Mouse (Mus musculus): ENCODE data around the gene Stx12. TPM values are rescaled to one million over a fixed set of nuclear protein-coding genes. Genes with fewer than 3 reads are reported as not detected.

Stx12 gene
- polyA plus RNA-seq, 1 experiment from 2014 or later, result 99.2 TPM

DNA sequence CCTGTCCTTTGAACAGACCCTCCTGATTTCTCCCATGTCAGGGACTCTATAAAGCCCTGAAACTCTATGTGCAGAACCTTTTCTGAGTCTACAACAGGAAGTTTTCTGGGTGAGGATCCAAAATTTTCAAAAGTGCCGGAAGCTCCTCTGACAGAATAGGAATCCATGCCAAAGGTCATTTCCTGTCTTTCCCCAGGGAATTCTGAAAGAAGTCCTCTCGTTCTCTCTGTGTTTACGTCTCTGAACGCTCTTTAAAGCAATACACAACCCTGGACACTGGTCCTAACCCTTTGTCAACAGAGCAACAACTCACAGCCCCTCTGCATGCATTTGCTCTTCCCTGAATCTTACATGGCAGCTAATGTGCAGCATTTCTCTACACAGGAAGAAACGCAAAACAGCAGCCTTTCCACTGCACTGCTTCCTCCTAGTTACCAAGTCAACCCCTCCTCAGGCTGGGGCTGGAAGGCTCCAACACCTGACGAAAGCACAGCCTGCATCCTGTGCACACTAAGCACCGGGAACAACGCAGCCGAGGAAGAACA is 20.5 kb upstream of the Stx12 start:
- no peak for ATAC-seq (ENCODE audit: low FRiP score, low read depth)
- H3K9me3 ChIP-seq, result no peaks in the 10 kb centered on the region
- H3K27ac ChIP-seq (replicated peaks), result no peak overlapping the region
- no peaks in the 10 kb centered on the region for H3K4me1 ChIP-seq
- H3K27me3 ChIP-seq, result no peaks in the 10 kb centered on the region
- H3K4me3 ChIP-seq, result no peak overlapping the region
- H3K36me3 ChIP-seq, result peaks cover 67% of the 10 kb centered on the region
- no peak overlapping the region for H3K4me2 ChIP-seq (replicated peaks)
- 85% methylated on average over 9 of the region's 9 CpGs for WGBS
- no peak overlapping the region for H3K9ac ChIP-seq (replicated peaks)

DNA sequence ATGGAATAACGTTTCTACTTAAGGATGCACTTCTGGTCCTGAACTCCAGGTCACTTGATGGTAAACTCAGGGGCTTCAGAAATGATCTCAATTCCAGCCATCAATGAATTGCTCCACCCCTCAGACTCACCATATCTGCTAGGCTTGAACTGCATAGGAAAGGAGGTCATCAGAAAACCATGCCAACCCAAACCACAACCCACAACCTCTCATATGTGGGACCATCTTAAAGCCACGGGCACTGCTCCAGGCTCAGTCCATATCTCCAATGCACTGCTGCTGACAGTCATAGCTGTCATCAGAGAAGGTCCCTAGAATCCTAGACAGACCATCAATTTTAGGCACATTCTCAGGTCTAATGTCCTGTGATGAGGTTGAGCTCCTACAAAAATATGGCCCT is 19.8 kb upstream of the Stx12 start:
- H3K4me1 ChIP-seq, result no peaks in the 10 kb centered on the region
- H3K9ac ChIP-seq (replicated peaks), result no peak overlapping the region
- no peak overlapping the region for H3K27ac ChIP-seq (replicated peaks)
- no peak overlapping the region for H3K4me3 ChIP-seq
- no peak for ATAC-seq (ENCODE audit: low FRiP score, low read depth)
- no peaks in the 10 kb centered on the region for H3K9me3 ChIP-seq
- no peak overlapping the region for H3K4me2 ChIP-seq (replicated peaks)
- H3K36me3 ChIP-seq, result peaks cover 63% of the 10 kb centered on the region
- H3K27me3 ChIP-seq, result no peaks in the 10 kb centered on the region
- 96% methylated on average over 2 of the region's 2 CpGs for WGBS

DNA sequence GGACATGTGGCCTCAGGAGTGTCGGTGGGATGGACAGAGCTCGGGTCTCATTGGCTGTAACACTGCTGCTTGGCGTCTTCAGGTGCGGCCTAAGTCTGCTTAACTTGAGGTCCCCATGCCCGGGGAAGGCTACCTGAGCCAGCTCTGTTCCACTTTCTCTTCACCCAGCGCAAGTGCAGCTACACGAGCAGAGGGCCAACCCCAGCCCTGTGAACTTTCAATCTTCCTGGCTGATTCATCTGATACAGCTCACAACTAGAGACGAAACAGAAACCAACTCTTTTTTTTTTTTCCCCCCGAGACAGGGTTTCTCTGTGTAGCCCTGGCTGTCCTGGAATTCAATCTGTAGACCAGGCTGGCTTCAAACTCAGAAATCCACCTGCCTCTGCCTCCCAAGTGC is 13.9 kb upstream of the Stx12 start:
- Histone ChIP-seq H3K4me3 (no peak overlapping the region), H3K27ac (replicated peaks) (no peak overlapping the region), H3K36me3 (peaks cover 31% of the 10 kb centered on the region), H3K27me3 (peaks cover 6% of the 10 kb centered on the region; the same call in 1 of the 2 replicates), H3K9me3 (no peaks in the 10 kb centered on the region), H3K4me1 (peaks cover 5% of the 10 kb centered on the region; the same call in 1 of the 2 replicates), H3K4me2 (replicated peaks) (no peak overlapping the region), H3K9ac (replicated peaks) (no peak overlapping the region)
- ATAC-seq (ENCODE audit: low FRiP score, low read depth), result no peak
- WGBS, result 88% methylated on average over 9 of the region's 9 CpGs

DNA sequence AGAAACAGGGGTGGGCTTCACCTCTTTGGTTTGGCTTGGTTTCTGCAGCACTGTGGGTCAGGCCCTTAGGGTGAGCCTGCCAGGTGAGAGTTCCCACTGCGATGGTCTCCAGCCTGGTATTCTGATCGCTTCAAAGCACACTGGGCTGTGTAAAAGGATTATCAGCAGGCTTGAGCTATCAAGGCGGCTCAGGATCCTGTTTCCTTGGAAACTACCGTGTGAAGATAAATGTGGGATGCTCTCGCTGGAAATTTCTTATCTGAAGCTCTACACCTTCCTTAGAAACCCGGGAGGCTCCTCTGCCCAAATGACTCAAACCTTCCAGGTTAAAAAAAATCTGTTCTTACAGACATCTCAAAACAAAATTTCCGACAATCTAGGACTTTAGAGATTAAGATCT is 10.1 kb upstream of the Stx12 start:
- peak overlapping the region; percentile 42; the same call in 1 of the 2 replicates for H3K27ac ChIP-seq (replicated peaks)
- H3K9me3 ChIP-seq, result no peaks in the 10 kb centered on the region
- H3K27me3 ChIP-seq, result peaks cover 6% of the 10 kb centered on the region; the same call in 1 of the 2 replicates
- peaks cover 5% of the 10 kb centered on the region; the same call in 1 of the 2 replicates for H3K4me1 ChIP-seq
- H3K9ac ChIP-seq (replicated peaks), result no peak overlapping the region
- ATAC-seq (ENCODE audit: low FRiP score, low read depth), result no peak
- WGBS, result 7% methylated on average over 7 of the region's 7 CpGs
- no peak overlapping the region for H3K4me3 ChIP-seq
- 0 out of 2 replicates have a peak overlapping the region, but pooled peaks have one; percentile 9 for H3K4me2 ChIP-seq (replicated peaks)
- H3K36me3 ChIP-seq, result no peaks in the 10 kb centered on the region

DNA sequence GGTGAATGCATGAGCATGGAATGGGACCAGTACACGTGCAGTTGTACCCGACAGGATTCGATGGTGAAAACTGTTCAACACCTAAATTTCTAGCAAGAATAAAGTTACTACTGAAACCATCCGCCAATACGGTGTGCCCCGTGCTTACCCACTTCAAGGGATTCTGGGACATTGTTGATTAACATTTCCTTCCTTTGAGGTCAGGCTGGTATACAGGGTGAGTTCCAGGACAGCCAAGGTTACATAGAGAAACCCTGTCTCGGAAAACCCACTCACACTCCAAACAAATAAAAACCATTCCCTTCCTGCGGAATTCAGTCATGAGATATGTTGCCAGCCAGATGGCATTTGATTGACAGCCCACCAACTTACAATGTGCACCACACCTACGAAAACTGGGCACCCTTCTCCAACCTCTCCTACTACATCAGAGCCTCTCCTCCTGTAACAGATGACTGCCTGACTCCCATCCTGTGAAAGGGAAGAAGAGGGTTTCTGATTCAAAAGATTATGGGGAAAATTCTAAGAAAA is 600 bp upstream of the Stx12 start:
- Histone ChIP-seq H3K36me3 (peaks cover 5% of the 10 kb centered on the region; the same call in 1 of the 2 replicates), H3K4me1 (peaks cover 19% of the 10 kb centered on the region), H3K4me2 (replicated peaks) (peak overlapping the region; percentile 85), H3K27me3 (no peaks in the 10 kb centered on the region), H3K4me3 (peak overlapping the region; percentile 89), H3K9ac (replicated peaks) (peak overlapping the region; percentile 85), H3K27ac (replicated peaks) (peak overlapping the region; percentile 81), H3K9me3 (no peaks in the 10 kb centered on the region)
- WGBS, result 19% methylated on average over 9 of the region's 9 CpGs
- ATAC-seq (ENCODE audit: low FRiP score, low read depth), result 0 out of 2 replicates have a peak, but pooled peaks have one; percentile 16

DNA sequence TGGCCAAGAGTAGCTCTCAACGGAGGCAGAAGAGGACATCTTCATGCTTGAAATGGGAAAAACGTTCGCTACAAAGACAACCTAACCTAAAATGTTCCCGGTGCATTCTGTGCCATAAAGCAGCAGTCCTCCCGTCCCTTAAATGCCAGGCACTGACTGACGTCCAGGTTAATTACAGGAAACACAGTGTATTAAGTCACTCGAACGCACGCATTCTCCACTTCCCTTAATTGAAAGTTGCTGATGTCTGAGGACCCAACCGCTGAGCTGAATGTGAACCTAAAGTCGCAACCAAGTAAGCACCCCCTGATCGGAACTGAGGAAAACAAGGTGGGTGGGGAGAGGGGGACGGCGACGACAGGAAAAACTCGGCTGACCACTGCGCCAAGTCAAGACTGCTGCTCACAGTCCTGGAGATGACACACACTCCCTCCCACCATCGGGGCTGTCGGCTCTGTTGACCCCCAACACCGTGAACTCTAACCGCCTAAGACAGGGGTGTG is 697 bp downstream of the Stx12 start:
- Histone ChIP-seq H3K4me1 (peaks cover 19% of the 10 kb centered on the region), H3K4me2 (replicated peaks) (peak overlapping the region; percentile 85), H3K9me3 (no peaks in the 10 kb centered on the region), H3K9ac (replicated peaks) (peak overlapping the region; percentile 85), H3K4me3 (peak overlapping the region; percentile 89), H3K27me3 (no peaks in the 10 kb centered on the region), H3K36me3 (peaks cover 5% of the 10 kb centered on the region; the same call in 1 of the 2 replicates), H3K27ac (replicated peaks) (peak overlapping the region; percentile 81)
- 6% methylated on average over 21 of the region's 21 CpGs for WGBS
- no peak for ATAC-seq (ENCODE audit: low FRiP score, low read depth)

DNA sequence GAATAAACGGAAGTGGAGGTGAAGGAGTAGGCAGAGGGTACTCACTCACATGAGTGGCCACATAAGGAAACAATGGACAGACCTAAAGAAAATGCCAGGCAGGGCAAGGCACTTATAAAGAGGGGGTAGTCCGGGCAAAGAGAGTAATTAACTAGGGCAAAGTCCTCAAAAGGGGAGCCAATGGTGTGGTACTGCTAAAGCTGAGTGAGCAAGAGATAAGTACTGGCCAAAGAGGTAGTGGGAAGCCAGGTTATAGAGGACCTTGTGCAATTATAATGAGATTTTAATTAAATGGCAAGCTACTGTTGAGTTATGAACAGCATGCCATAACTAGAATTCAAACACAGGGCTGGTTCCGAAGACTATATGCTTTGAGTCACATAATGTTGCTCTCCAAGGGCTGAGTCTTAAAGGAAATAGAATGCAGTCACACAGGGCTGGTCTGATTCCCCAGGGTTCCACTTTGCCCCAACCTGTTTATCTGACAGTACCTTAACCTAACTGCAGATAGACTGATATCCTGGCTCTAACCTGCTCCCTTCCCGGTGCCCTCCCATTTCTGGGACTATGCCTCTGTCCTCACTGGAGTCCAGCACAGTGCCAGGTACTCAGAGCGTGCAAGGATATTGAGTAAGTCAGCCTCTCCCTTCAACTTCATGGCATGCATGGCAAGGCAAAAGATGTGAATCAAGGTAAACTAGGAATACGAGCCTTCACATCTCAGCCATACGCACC is 9.8 kb downstream of the Stx12 start:
- no peak overlapping the region for H3K4me2 ChIP-seq (replicated peaks)
- H3K9ac ChIP-seq (replicated peaks), result no peak overlapping the region
- H3K9me3 ChIP-seq, result no peaks in the 10 kb centered on the region
- H3K36me3 ChIP-seq, result peaks cover 29% of the 10 kb centered on the region
- no peaks in the 10 kb centered on the region for H3K4me1 ChIP-seq
- no peak overlapping the region for H3K27ac ChIP-seq (replicated peaks)
- no peaks in the 10 kb centered on the region for H3K27me3 ChIP-seq
- 96% methylated on average over 7 of the region's 7 CpGs for WGBS
- H3K4me3 ChIP-seq, result no peak overlapping the region
- no peak for ATAC-seq (ENCODE audit: low FRiP score, low read depth)

DNA sequence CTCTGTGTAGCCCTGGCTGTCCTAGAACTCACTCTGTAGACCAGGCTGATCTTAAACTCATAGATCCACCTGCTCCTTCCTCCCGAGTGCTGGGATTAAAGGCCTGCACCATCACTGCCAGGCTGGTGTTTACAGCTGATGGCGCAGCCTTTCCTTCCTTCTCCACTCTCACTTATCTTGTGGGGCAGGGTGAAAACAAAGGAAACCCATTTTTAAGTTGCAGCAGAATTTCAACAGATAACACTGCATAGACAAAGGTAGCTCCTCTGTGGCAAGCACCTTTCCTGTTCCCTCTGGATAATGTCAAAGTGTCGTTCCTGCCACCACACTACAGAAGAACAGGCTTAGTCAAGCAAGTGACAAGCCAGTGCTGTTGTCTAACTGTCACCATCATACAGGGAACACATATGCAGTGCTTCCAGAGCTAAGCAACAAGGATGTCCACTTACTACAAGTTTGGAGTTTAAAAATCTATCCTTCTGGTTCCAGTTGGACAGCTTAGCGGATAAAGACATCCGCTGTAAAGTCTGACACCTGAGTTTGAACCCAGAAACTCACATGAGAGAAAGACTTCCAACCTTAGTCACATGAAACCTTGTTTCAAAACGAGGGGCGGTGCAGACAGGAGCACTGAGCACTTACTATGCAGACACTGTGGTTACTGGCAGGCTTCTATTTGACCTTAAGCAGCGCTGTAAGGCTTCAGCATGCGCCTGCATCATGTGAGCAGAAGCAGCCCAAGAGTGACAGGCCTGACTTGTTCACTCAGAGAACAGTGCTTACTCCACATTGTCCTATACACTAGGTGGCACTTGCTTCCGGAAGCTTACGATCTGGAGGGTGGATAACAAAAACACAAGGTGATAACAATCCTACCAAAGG is 10.6 kb downstream of the Stx12 start:
- H3K4me3 ChIP-seq, result no peak overlapping the region

DNA sequence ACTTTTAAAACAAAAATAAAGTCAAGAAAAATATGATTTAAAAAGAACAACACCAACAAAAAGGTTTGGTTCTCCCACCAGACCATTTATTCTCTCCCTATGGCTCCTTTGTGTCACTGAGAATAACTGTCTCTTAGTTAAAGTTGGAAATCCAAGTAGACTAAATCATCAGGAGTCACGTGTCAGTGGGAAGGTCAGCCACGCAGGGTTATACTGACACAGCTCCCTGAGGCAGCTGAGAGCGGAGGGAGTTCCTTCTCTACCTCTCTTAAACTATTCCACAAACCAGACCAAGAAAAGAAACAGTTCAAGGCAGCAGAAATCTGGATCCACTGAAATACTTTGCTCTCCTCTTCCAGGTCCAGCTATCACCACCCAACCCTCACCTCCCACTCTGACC is 13.2 kb downstream of the Stx12 start:
- Histone ChIP-seq H3K9ac (replicated peaks) (no peak overlapping the region), H3K4me1 (no peaks in the 10 kb centered on the region), H3K36me3 (peaks cover 63% of the 10 kb centered on the region), H3K27ac (replicated peaks) (no peak overlapping the region), H3K4me2 (replicated peaks) (no peak overlapping the region), H3K27me3 (no peaks in the 10 kb centered on the region), H3K9me3 (no peaks in the 10 kb centered on the region), H3K4me3 (no peak overlapping the region)
- 91% methylated on average over 3 of the region's 3 CpGs for WGBS
- no peak for ATAC-seq (ENCODE audit: low FRiP score, low read depth)

More for the DNA sequence above, 10.6 kb downstream of the Stx12 start:
- Histone ChIP-seq H3K4me1 (no peaks in the 10 kb centered on the region), H3K9ac (replicated peaks) (no peak overlapping the region), H3K4me2 (replicated peaks) (no peak overlapping the region), H3K9me3 (no peaks in the 10 kb centered on the region), H3K36me3 (peaks cover 37% of the 10 kb centered on the region), H3K27me3 (no peaks in the 10 kb centered on the region), H3K27ac (replicated peaks) (no peak overlapping the region)
- WGBS, result 92% methylated on average over 11 of the region's 11 CpGs
- no peak for ATAC-seq (ENCODE audit: low FRiP score, low read depth)

DNA sequence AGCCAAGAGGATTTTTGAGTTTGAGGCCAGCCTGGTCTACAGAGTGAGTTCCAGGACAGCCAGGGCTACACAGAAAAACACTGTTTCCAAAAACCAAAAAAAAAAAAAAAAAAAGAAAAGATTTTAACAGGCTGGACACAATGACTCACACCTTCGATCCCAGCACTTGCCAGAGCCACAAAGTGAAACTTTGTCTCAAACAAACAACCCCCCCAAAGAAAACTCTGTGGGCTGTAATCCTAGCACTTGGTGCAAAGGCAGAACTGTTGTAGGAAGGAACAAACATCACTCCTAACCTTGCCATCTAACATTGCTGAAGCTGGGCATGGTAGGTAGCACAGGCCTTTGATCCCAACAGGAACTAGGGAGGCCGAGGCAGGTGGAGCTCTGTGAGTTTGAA is 19.5 kb downstream of the Stx12 start:
- no peak for ATAC-seq (ENCODE audit: low FRiP score, low read depth)
- H3K9ac ChIP-seq (replicated peaks), result no peak overlapping the region
- no peaks in the 10 kb centered on the region for H3K27me3 ChIP-seq
- peaks cover 77% of the 10 kb centered on the region for H3K36me3 ChIP-seq
- no peak overlapping the region for H3K4me2 ChIP-seq (replicated peaks)
- H3K27ac ChIP-seq (replicated peaks), result no peak overlapping the region
- no peak overlapping the region for H3K4me3 ChIP-seq
- 93% methylated on average over 2 of the region's 2 CpGs for WGBS
- no peaks in the 10 kb centered on the region for H3K4me1 ChIP-seq
- no peaks in the 10 kb centered on the region for H3K9me3 ChIP-seq

DNA sequence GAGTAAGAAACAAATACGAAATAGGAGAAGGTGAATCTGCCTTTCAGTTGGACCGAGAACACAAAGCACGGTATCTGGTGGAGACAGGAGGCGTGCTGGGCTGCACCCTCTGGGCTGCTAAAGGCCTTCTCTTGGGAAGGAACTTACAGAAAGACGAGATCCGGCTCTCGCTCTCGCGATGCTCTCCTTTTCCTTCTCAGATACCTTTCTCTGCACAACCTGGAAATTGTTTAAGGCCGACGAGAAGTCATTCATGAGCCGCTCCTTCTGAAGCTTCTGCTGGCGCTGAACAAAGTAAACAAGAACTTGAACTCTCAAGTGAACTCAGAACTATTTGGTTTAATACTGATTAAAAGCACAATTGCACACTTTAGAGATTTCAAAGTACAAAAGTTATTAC is 21.3 kb downstream of the Stx12 start:
- Histone ChIP-seq H3K9me3 (no peaks in the 10 kb centered on the region), H3K27me3 (no peaks in the 10 kb centered on the region), H3K4me1 (no peaks in the 10 kb centered on the region), H3K9ac (replicated peaks) (no peak overlapping the region), H3K36me3 (peaks cover 75% of the 10 kb centered on the region), H3K27ac (replicated peaks) (no peak overlapping the region), H3K4me3 (no peak overlapping the region), H3K4me2 (replicated peaks) (no peak overlapping the region)
- 92% methylated on average over 13 of the region's 13 CpGs for WGBS
- ATAC-seq (ENCODE audit: low FRiP score, low read depth), result no peak
